Mouse (Mus musculus): ENCODE measurements at regions not wholly inside any gene's neighbourhood (a gene's known extent, or its start where the extent isn't known, plus 50 kb on each side); places are given as distances from the start of the nearest gene placed in this dataset.

DNA sequence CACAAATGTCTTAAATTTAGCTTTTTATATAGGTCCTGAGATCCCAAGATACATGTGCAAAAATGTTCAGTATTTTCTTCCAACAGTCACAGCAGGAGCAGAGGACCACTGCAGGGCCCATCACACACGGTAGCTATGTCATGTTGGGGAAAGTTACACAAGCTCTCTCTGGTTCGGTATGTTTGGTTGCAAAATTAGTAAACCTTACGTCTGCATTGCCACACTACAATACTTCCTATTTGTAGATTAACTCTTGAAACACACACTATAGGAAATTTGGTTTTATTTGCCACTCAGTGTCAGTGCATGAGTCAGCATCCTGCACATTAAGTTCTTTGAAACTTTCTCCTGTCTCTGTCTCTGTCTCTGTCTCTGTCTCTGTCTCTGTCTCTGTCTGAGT is 82.0 kb downstream of the Cth start:
- intact Hi-C loops (cut with DNase I): no loop called here

DNA sequence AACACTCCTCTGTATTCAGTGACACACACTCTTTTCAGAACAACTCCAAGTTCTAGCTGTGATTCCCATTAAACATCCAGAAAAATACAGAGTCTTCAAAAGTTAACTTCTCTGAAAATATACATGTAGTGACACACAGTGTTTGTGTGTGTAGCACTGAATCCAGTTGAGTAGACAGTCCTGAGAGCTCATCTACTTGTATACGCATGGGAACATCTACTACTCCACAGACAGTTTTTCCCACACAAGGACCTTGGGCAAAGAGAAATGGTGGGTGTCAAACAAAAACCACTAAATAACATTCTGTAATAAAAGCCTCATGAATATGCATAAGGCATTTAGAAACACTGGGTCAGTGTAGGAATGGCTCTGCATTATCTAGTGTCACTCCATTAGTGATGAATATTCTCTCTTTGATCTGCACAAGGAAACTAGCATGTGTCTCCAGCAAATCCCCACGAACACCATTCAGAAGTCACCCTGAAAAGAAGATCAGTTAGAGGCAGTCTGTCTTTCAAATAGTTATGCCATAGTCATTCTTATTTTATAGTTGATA is 83.6 kb downstream of the Cth start:
- intact Hi-C loops (cut with DNase I): no loop called here

DNA sequence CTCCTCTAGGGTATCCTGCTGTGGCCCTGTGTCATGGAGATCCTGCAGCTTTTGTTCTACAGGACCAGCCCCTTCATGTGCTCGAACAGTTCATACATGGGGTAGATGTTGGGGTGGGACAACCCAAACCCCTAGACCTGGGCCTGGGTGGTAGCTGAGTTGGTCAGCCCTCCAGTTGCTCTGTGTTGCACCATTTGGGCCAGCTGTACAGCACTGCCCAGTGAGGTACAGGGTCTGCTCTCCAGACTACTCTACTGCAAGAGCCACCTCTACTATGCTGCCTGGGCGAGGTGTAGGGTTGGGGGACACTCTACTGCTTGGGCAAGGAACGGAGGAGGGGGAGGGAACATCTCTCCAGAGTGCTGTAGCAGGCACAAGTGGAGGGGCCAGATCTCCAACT is 120.6 kb downstream of the Cth start:
- intact Hi-C loops (cut with DNase I): no loop called here

DNA sequence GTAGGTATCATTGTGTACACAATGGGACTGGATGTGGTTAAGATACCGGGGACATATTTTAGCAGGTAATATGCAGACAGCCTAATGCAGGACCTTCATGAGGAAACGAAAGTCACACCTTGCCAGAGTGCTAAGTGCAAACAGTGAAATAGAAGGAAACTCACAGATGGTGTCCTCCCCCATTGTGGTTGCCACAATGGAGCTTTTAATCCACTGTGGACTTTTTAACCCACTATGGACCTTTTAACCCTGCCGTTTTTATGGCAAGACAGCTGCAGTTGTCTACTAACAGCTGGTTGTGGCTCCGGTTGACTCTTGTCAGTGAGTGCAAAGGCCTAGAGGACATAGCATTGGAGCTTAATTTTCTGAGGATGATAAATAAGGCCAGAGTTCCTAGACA is 121.5 kb downstream of the Cth start:
- intact Hi-C loops (cut with DNase I): no loop called here

DNA sequence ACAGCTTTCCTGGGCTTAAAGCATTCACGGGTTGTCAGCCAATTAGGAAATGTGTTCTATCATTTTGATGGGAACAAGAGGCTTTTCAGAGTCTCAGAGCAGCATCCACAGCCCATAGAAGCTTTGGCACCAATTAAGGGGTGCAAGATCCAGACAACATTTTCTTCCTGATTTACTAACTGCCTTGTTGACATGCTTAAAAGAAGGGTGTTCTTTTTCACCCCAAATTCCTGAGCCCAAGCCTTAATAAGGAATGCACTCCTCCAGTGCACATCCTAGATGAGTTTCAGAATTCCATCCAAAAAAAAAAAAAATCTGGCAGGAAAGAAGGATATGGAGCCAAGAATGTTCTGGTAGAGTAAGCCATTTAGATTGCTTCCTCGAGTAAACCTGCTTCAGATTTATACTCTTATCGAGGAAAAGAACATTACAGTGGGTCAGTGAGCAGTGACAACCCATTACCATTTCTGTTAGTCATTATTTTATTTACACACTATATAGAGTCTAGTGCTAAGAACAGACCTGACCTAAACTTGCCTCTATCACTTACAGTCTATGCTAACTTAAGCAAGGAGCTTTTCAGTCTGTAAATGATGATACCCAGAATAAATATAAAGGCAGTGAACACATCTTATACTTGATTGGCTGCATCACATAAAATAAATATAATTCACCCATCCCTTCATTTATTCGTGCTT is 137.2 kb downstream of the Cth start:
- intact Hi-C loops (cut with DNase I): no loop called here

DNA sequence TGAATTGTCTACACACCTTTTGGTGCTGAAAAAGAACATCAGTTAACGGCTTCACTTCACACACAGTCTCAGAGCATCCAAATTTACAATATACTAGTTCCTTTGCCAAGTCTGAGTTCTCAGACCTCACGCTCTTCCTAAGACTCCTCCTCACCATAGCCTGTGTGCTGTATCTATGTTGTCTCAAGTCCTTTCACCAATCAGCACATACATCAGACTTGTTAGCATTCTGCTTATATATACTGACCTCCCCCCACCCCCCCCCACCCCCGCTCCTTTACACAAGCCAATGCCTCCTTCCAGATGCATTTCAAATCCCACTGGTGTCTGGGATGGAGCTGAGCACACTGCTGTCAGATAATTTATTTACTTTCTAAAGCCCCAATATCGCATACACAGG is 143.8 kb downstream of the Cth start:
- intact Hi-C loops (cut with DNase I): no loop called here

DNA sequence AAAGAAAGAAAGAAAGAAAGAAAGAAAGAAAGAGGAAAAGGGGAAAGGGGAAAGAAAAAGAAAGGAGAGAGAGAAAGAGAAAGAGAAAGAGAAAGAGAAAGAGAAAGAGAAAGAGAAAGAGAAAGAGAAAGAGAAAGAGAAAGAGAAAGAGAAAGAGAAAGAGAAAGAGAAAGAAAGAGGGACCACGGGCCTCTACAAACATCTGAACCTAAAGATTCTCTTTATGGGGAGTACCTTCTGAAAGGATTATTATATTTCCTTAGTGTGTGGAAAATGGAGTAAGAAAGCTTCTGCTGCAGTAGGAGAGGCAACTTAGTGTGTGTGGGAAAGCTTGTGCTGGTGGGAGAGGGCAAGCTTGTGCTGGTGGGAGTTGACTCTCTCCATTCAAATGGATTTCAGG is 147.1 kb downstream of the Cth start:
- intact Hi-C loops (cut with DNase I): no loop called here

DNA sequence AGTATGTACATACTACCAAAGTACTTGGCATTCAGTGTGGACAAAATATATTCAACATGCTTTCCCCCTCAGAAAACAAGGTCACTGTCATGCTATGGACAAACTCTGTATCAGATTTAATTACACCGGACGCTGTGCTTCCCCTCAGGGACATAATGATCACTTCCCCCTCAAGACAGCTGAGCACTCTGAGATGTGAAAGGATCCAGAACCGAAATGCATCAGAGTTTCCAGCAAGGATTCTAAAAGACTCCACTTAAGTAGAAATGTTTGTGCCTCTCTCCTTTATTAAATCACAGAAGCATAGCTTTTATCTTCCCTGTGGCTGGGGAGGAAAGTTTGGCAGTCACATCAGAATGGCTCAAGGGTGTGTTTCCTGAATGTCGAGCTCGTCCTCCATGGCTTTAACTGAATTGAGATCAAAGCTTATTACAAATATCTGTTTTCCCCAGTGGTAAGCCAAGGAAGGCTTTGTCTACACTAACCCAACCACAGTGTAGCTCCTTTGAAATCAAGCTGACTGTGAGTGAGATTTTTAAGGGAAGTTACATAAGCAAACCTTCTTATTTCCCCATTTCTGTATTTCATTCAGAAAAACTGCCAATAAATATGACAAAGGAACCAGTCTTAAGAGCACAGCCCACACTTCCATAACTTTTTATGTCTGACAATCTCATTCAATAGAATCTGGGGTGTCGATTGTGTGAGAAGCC is 161.2 kb downstream of the Cth start:
- intact Hi-C loops (cut with DNase I): no loop called here

DNA sequence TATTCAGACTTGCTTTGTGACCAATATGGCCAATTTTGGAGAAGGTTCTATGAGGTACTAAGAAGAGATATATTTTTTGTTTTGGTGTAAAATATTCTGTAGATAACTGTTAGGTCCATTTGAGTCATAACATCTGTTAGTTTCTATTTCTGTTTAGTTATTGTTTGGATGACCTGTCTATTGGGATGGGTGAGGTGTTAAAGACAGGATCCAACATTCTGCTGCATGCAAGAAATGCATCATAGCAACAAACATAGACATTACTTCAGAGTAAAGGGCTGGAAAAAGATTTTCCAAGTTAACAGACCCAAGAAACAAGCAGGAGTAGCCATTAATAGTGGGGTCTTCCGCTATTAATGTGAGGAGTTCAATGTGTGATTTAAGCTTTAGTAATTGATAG is 165.0 kb downstream of the Cth start:
- intact Hi-C loops (cut with DNase I): no loop called here

DNA sequence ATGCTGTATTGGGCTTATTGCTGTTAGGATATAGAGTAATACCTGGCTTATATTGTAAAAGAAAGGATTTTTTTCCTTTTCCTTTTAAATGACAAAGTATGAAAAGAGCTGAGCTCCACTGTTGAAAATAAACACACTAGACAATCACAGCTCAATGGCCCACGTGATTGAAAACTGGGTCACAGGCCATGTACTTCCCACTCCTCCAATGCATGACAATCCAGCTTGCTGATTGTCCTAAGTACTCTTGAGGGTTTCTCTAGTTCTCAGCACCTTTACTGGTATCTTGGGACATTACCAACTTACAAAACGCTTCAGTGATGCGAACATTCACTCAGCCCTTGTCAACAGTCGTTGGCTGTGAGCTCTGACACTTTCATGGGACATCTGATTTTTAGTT is 170.1 kb downstream of the Cth start:
- intact Hi-C loops (cut with DNase I): no loop called here

DNA sequence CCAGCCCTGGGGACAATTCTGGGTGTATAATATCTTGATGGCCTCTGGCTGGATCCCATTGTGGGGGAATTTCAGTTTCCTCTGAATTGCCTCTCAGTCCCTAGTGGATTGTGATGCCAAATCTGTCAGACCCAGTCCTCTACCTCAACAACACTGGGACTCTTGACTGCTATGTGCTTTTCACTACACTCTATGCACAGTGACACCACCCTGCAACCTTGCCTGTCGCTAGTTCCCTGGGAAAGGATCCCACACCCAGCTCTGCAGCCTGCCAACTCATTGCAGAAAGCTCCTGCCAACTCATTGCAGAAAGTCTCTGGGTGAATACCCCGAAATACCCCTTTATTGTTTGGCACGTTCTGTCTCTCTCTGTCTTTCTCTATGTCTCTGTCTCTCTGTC is 174.6 kb downstream of the Cth start:
- intact Hi-C loops (cut with DNase I): no loop called here

DNA sequence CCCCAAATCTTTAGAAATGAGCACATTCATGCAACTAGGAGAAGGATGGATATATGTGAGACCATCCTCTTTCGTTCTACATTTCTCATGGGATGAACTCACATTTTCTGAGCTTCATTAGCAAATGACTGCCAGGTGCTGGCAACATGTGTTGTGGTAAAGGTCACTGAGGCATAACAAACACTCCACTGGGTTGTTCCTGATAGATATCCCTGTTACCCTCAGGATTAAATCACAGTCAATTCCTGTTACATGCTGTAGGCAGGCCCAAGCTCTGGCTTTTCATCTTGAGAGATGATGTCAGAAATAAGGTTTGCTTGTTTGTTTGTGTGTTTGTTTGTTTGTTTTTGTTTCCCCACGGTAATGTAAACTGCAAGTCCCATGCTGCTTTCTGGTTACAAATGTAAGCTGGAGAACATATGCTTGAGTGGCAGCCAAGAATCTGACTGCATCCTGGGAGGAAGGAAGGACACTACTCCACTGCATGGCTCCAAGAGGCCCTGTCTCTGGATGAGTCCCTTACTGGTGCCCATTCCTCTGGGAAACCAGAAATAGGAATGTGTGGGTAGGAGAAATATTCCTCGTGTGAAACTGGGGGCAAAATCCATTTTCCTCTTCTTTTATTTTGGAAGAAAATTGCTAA is 176.4 kb downstream of the Cth start:
- intact Hi-C loops (cut with DNase I): no loop called here

DNA sequence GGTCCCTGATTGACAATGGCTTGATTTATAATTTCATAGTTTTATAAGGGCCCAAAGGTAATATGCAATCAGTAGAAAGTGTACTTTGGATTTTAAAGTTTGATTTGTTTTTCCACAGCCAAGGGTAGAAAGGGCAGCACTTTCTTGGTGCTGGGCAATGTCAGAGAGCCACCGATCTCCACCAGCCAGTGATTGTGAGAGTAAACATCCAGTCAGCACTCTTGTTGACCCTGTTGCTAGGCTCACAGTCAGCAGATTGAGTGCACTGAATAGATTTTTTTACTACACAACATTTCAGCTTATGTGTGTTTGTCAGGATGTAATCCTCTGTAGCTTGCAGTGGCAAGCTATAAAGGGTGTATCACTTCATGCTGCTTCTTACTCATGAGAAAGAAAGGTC is 176.3 kb downstream of the Ptger3 start:
- intact Hi-C loops (cut with DNase I): no loop called here

DNA sequence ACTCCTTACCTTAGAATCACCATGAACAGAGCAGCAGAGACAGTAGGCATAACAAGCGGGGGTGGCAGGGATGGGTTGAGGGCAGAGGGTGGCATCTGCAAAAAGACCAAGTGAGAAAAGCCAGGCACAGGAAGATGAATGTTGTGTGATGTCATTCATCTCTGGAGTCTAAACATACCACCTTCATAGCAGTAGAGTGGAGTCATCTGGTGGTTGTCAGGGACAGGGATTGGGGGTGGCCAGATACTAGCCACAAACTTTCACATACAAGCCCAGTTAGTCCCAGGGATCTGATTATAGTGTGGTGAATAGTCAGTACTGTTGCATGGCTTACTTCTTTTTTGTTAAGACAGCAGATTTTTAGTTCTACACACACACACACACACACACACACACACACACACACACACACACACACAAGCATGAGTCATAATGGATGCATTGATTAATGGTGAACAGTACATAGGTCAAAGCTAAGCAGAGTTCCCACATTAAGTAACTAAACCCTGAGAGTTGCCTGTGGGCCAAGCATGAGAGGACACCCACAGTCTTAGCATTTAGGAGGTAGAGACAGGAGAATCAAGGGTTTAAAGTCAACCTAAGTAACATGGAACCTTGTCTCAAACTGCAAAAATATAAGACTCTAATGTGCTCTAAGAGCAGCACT is 173.1 kb downstream of the Ptger3 start:
- intact Hi-C loops (cut with DNase I): no loop called here

DNA sequence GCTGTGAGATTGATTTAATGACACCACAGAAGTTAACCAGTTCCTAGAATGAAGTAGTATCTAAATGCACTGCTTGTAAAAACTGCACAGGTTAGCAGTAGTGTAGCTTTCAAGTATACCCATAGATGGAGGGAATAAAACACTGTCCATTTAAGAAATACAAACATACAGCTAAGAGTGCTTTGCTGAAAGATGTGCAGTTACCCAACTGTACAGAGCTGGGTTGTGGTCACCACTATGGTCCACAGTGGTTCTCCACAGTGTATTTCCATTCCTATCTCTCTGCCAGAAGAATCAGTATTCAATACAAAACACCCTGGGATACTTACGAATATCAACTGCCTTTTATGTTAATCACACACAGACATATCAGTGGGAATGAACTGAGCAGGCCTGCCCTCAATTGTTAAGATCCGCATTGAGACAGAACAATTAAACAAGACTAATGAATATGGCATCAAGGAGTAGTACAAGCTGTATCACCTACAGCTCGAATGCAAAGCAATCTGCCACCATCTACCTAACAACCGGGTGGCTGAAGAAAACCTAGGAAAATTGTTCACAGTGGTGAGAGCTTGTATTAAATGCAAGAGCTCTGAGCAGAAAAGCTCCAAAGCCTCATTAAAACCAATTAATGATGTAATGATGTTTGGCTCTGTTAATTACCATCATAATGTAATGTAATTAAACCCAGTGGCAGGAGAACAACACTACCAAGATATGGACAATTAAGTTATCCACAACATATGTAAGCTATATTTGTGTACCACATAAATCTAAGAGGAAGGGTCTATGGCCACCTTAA is 165.6 kb downstream of the Ptger3 start:
- intact Hi-C loops (cut with DNase I): no loop called here

DNA sequence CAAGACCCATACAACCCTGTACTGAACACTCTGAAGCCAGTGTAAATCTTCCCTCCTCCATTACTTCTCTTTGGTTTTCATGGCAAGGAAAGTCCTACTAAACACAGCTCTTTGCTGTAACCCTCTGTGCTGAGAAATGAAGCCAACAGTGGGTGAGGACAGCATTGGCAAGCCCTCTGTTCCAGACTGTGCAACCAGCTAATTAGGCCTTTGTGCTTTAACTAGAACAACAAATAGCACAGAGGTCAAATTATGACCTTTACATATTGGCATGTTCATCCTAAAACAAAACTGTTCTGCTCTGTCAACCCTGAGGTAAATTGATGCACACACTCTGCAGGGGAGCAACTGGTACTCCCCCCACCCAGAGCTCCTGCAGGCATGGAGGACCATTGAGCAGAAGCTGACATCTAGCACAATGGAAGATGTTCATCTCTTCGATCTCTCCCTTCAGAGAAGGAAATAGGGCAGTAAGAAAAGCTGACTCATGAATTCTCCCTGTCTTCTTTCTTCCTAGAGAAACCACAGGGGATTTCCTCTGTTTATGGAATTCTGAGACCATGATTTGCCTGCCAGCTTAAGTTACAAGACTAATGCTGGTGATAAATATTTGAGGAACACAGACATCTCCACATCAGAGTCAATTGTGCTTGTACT is 163.1 kb downstream of the Ptger3 start:
- intact Hi-C loops (cut with DNase I): no loop called here

DNA sequence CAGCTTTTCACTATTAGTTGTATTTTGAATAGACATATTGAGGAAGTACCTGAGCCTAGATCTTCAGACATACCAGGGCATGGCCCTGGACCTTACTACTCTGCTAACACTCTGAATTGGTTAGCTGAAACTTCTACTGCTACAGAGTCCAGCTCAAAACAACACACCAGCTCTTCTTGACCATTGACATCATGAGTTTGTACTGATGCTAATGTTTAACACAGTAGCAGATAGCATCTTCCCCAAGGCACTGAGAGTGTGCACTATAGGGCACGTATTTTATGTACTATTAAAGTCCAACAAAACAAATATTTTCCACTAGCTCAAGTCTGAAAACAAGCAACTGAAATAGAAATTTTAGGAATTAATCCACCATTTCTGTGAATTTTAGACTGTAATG is 157.8 kb downstream of the Ptger3 start:
- intact Hi-C loops (cut with DNase I): no loop called here

DNA sequence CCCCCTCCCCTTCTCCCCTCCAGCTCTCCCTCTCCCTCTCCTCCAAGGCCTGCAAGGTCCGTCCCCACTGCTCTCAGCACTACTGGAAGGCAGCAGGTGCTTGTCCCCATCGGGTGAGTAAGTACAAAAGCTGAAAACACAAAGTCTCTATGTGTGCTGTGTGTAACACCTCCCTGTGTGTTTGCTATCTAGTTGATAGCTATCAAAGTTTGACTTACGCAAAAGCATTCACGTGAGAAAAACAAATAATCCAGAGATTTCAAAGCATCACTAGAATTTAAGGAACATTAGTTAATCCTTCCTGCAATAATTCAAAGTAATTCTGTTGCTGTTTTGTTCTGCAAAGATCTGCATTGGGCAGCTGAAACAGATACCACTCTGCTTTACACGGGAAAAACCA is 156.5 kb downstream of the Ptger3 start:
- intact Hi-C loops (cut with DNase I): no loop called here

DNA sequence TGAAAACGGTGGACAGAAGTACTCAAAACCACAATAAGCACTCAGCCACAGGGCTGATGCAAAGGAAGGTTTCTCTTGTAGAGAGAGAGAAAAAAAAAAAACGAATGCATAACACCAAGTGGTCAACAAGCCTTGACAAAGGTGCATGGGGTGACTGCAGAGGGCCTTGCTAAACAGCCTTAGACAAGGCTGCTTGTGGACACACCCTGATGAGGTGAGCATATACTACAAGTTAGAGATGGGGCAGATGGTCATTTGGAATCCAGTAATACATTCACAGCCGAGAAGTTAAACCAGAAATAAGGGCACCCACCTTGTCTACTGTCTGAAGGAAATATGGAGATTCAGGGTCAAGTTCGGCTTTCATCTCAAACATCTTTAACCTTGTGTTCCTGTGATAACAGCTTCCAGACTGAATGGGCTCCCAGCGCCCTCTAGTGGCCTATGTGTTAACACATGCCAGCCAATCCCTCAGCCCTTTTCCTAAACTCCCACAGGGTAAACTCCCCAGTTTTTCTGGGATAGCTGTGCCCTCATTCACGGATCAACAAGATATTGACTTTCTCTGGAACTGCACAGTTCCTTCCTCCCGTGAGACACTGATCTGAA is 150.7 kb downstream of the Ptger3 start:
- intact Hi-C loops (cut with DNase I): loop anchor here (1.0 kb wide), 1 partner anchor 152 kb away; no protein-coding TSS in a partner anchor

DNA sequence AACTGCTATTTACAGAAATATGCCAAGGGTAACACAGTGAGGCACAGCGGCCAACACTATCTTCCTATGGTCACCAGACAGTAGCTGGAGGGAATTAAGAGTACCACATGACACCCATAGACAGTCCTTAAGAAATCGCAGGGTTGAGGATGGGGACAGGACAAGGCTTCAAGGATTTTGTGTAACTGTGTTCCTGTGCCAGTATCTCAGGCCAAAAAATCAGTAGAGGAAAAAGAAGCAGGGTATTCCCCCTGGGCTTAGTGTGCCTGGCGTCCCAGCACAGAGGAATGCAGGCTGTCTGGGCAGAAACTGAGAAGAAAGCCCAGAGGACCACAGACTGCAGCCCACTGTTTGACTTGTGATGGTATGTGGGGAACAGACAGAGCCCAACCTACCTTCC is 147.3 kb downstream of the Ptger3 start:
- intact Hi-C loops (cut with DNase I): no loop called here

All from adrenal gland (tissue).